8 mouse cellular contexts compared by ENCODE assay signal in the genomic region with DNA sequence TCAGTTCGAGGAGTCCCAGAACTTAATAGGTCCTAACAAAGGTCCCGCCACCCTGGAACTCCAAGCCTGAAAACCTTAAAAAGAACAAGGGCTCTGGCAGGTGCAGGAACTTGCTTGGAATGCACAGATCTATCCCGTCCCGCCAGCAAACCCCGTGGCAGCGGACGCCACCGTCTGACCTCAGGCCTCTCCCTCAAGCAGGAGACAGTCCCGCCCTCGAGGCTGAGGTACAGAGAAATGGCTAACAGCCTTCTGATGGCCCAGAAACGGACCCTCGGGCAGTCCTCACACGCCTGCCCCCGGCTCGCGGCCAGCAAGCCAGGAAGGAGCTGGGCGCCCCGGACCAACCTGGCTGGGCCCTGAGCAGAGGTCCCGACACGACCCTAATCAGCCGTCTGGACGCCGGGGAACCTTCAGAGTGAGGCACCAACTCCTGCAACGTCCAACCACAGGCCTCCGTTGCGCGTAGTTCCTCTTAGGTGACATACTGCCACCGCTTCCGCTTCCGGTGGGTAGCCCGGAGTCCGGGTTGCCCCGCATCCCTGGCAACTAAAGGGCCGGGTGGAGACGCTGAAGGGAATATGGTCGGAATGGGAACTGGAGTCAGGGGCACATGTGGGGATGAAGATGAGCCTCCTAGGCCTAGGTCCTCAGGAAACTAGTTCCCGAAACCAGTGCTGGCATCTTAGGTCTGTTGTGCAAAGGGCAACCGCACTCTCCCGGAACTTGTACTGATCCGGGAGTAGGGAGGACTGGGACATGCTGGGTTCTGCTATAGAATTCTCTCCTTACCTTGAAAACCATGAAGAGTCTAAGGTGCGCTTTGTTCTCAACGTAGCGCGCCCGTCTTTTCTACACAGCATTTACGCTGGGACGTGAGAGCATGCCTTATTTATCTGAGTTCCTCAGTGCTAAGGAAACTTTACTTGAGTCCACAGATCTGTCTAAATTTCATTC. TPM values are rescaled to one million over a fixed set of nuclear protein-coding genes. Genes with fewer than 3 reads are reported as not detected.
DNase-seq lines count a peak whose midpoint lies in the region; ATAC-seq and TF ChIP-seq lines count a peak whose summit lies in the region.

TSS of gene Alkbh3 (minus strand) at position 473 of the 957 bp plus-strand sequence.

- H3K27me3 ChIP-seq in C2C12 (ENCODE audit: control insufficient read depth, insufficient read depth, insufficient read length): no peaks in the 10 kb centered on the region
- H3K27me3 ChIP-seq in heart, embryonic 13.5 days (replicated peaks): no peaks in the 10 kb centered on the region; the same call in 1 of the 2 replicates
- H3K27me3 ChIP-seq in liver, embryonic 12.5 days (replicated peaks): no peaks in the 10 kb centered on the region; the same call in 1 of the 2 replicates
- H3K27me3 ChIP-seq in stomach, embryonic 15.5 days (replicated peaks): no peaks in the 10 kb centered on the region

- peaks cover 26% of the 10 kb centered on the region for H3K79me2 ChIP-seq in C2C12 (ENCODE audit: control insufficient read depth, insufficient read depth)

- H3K27ac ChIP-seq in brown adipose tissue, adult 24 weeks (replicated peaks; ENCODE audit: low read depth, low read length): peak within 1 kb of the TSS; percentile 78
- H3K27ac ChIP-seq in heart, embryonic 13.5 days (replicated peaks): peak within 1 kb of the TSS; percentile 66
- H3K27ac ChIP-seq in liver, embryonic 12.5 days: peak within 1 kb of the TSS; percentile 59
- peak within 1 kb of the TSS; percentile 23; the same call in 1 of the 2 replicates for H3K27ac ChIP-seq in stomach, embryonic 15.5 days

- peaks cover 4% of the 10 kb centered on the region for H3K9me3 ChIP-seq in heart, embryonic 13.5 days
- no peaks in the 10 kb centered on the region for H3K9me3 ChIP-seq in liver, embryonic 12.5 days (replicated peaks)
- H3K9me3 ChIP-seq in stomach, embryonic 15.5 days: no peaks in the 10 kb centered on the region

- H3ac ChIP-seq in C2C12 (ENCODE audit: control insufficient read depth, insufficient read length, low read depth): peak within 1 kb of the TSS; percentile 81

- peak; percentile 39 for DNase-seq in fat pad, adult 2 months (ENCODE audit: extremely low read depth, low read depth, low spot score)
- DNase-seq in kidney, postnatal 10 days: peak; percentile 94
- DNase-seq in natural killer cell, adult 2 months (ENCODE audit: low spot score in 2 of 2): peak; percentile 85 to 91

- H3K79me3 ChIP-seq in C2C12 (ENCODE audit: low read depth): peaks cover 17% of the 10 kb centered on the region

- H3K9ac ChIP-seq in heart, embryonic 13.5 days: peak within 1 kb of the TSS; percentile 93
- H3K9ac ChIP-seq in liver, embryonic 12.5 days: peak within 1 kb of the TSS; percentile 75
- peak within 1 kb of the TSS; percentile 90 for H3K9ac ChIP-seq in stomach, embryonic 15.5 days

- 4% methylated on average over 47 of the region's 47 CpGs for WGBS in heart, embryonic 13.5 days
- WGBS in liver, embryonic 12.5 days (ENCODE audit: insufficient replicate concordance): 5% methylated on average over 47 of the region's 47 CpGs
- 5% methylated on average over 47 of the region's 47 CpGs for WGBS in stomach, embryonic 15.5 days

- H3K4me1 ChIP-seq in brown adipose tissue, adult 24 weeks (ENCODE audit: control insufficient read depth, insufficient read depth, insufficient read length, low read length): peaks cover 5% of the 10 kb centered on the region
- peaks cover 13% of the 10 kb centered on the region for H3K4me1 ChIP-seq in heart, embryonic 13.5 days
- peaks cover 10% of the 10 kb centered on the region for H3K4me1 ChIP-seq in liver, embryonic 12.5 days
- H3K4me1 ChIP-seq in stomach, embryonic 15.5 days: peaks cover 6% of the 10 kb centered on the region

- peak within 1 kb of the TSS; percentile 93 for H3K4me2 ChIP-seq in heart, embryonic 13.5 days
- H3K4me2 ChIP-seq in liver, embryonic 12.5 days: peak within 1 kb of the TSS; percentile 82
- H3K4me2 ChIP-seq in stomach, embryonic 15.5 days: peak within 1 kb of the TSS; percentile 85

- peak within 1 kb of the TSS; percentile 68 for H3K4me3 ChIP-seq in C2C12 (ENCODE audit: insufficient read depth, poor library complexity, severe bottlenecking)
- H3K4me3 ChIP-seq in brown adipose tissue, adult 24 weeks (ENCODE audit: insufficient read depth, low read depth, low read length): peak within 1 kb of the TSS; percentile 82
- peak within 1 kb of the TSS; percentile 96 for H3K4me3 ChIP-seq in heart, embryonic 13.5 days
- H3K4me3 ChIP-seq in liver, embryonic 12.5 days: peak within 1 kb of the TSS; percentile 76
- H3K4me3 ChIP-seq in stomach, embryonic 15.5 days (replicated peaks): peak within 1 kb of the TSS; percentile 85

- ATAC-seq in heart, embryonic 13.5 days (ENCODE audit: extremely low read depth, insufficient number of reproducible peaks, low FRiP score, low TSS enrichment): peak; percentile 85
- peak; percentile 98 for ATAC-seq in liver, embryonic 12.5 days
- peak; percentile 99 for ATAC-seq in stomach, embryonic 15.5 days (ENCODE audit: insufficient read depth, low FRiP score, low read depth)

- H3K36me3 ChIP-seq in C2C12 (ENCODE audit: control insufficient read depth, insufficient read depth): peaks cover 29% of the 10 kb centered on the region
- peaks cover 29% of the 10 kb centered on the region for H3K36me3 ChIP-seq in heart, embryonic 13.5 days
- peaks cover 29% of the 10 kb centered on the region for H3K36me3 ChIP-seq in liver, embryonic 12.5 days
- H3K36me3 ChIP-seq in stomach, embryonic 15.5 days: peaks cover 11% of the 10 kb centered on the region; the same call in 1 of the 2 replicates

- no peak for TF ChIP-seq CTCF in C2C12 (IDR thresholded peaks at IDR 0.05; ENCODE audit: control insufficient read depth, insufficient read depth, insufficient read length)

TF ChIP-seq in C2C12, 6 proteins besides CTCF, POLR2A, EP300 and RAD21:
- TF ChIP-seq FOSL1 (IDR thresholded peaks at IDR 0.05; ENCODE audit: insufficient read depth, low read length, poor library complexity, severe bottlenecking) (no peak), MAX (IDR thresholded peaks at IDR 0.05) (peak; percentile 58)

RNA-seq across cellular contexts. Expression of gene Alkbh3, which starts in this region (rescaled TPM):
- 57.2 TPM for polyA plus RNA-seq in C2C12 (2012; fragmentation: generic; extraction: Trizol)
- 84.9 and 87.3 TPM in 2 replicates for polyA plus RNA-seq in brown adipose tissue, adult 24 weeks (2012; ENCODE audit: insufficient read depth, insufficient read length, missing spikeins)
- 63.6 and 64.9 TPM in 2 replicates for polyA plus RNA-seq in heart, embryonic 13.5 days (2015; fragmentation: Nextera tagmentation; extraction: Ambion mirVana)
- polyA plus RNA-seq in liver, embryonic 12.5 days (2016; fragmentation: Nextera tagmentation; extraction: Ambion mirVana): 41.6 and 41.8 TPM in 2 replicates
- polyA plus RNA-seq in stomach, embryonic 15.5 days (2015; fragmentation: Nextera tagmentation; extraction: Ambion mirVana): 62.7 TPM in 2 replicates

Comparison
In these comparisons a context has a peak if more than half of its experiments do, and no peak if none do; other contexts are left out.
1. Peak in every context shown above with its lines: DNase-seq, ATAC-seq, H3K4me3 ChIP-seq and H3K27ac ChIP-seq.
2. H3K27ac ChIP-seq: peak in every context shown above with its lines; median percentile 78 in brown adipose tissue, adult 24 weeks; 66 in heart, embryonic 13.5 days; 59 in liver, embryonic 12.5 days; 23 in stomach, embryonic 15.5 days.
3. DNase-seq: peak in every context shown above with its lines; median percentile 94 in kidney, postnatal 10 days; 88 in natural killer cell, adult 2 months; 39 in fat pad, adult 2 months.